Mouse (Mus musculus): ENCODE measurements around the gene Vmn2r107. TPM values are rescaled to one million over a fixed set of nuclear protein-coding genes. Genes with fewer than 3 reads are reported as not detected.

Vmn2r107 gene
- total and polyA plus RNA-seq, 3 experiments, result not detected

DNA sequence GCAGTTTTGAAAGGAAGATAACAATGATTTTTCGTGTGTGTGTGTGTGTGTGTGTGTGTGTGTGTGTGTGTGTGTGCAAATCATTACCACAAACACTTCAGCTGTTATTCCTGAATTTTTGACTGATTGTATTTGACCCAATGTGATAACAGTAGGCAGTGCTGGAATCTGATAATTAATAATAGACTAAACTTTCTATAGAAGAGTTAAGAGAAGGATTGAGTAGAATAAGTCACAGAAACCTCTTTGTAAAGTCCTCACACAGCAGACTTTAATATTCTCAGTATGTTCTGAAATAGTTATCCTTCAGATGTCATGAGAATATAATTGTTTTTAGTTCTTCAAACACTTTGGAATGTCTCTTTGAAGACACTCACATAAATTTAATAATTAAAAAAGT, 68.8 kb downstream of the Vmn2r107 start, which contains the start of gene Vmn1r224:
TSS of gene Vmn1r224 (plus strand) at position 301 of the 400 bp plus-strand sequence.
- no peak within 1 kb of the TSS for H3K9ac ChIP-seq (ENCODE audit: control insufficient read depth, low read depth, low read length, poor library complexity, severe bottlenecking)
- TF ChIP-seq MYB (IDR thresholded peaks at IDR 0.05; ENCODE audit: low read depth, low read length) (no peak), ETS1 (IDR thresholded peaks at IDR 0.05; ENCODE audit: low read depth, low read length) (no peak), ELF1 (IDR thresholded peaks at IDR 0.05; ENCODE audit: low read depth, low read length) (no peak), MEF2A (IDR thresholded peaks at IDR 0.05; ENCODE audit: extremely low read depth, insufficient replicate concordance, low read depth, low read length, poor library complexity, severe bottlenecking) (no peak), BHLHE40 (IDR thresholded peaks at IDR 0.05; ENCODE audit: borderline replicate concordance, low read depth, low read length) (no peak), SMC3 (IDR thresholded peaks at IDR 0.05; ENCODE audit: low read depth, low read length) (no peak), SIN3A (IDR thresholded peaks at IDR 0.05; ENCODE audit: low read length) (no peak), TBP (IDR thresholded peaks at IDR 0.05; ENCODE audit: low read depth, low read length) (no peak)
- no peaks in the 10 kb centered on the region for H3K9me3 ChIP-seq (replicated peaks; ENCODE audit: insufficient read depth, low read length)
- no peaks in the 10 kb centered on the region for H3K27me3 ChIP-seq (ENCODE audit: control insufficient read depth in 1 of 2, insufficient read depth in 2 of 2, low read length in 2 of 2)
- H3K79me2 ChIP-seq (ENCODE audit: control insufficient read depth, insufficient read depth, low read length, poor library complexity), result no peaks in the 10 kb centered on the region
- no peak within 1 kb of the TSS for H3K27ac ChIP-seq (ENCODE audit: control insufficient read depth, low read depth, low read length)
- no peaks in the 10 kb centered on the region for H3K4me1 ChIP-seq (ENCODE audit: control insufficient read depth in 1 of 2, insufficient read depth in 2 of 2, low read length in 2 of 2)
- no peak for DNase-seq (ENCODE audit: low read depth, low spot score)
- H3K4me3 ChIP-seq (ENCODE audit: control insufficient read depth in 1 of 2, insufficient read depth in 1 of 2, low read depth in 2 of 2, low read length in 2 of 2), result no peak within 1 kb of the TSS
- H3K36me3 ChIP-seq (ENCODE audit: control insufficient read depth in 1 of 2, insufficient read depth in 2 of 2, low read length in 2 of 2), result no peaks in the 10 kb centered on the region

Other genes starting within 250 kb of the Vmn2r107 start
- gene Fpr-rs7, start 231.0 kb upstream of the Vmn2r107 start, total RNA-seq (2012; rRNA removed), result not detected in 2 replicates
- gene Fpr-rs7, start 231.0 kb upstream of the Vmn2r107 start, polyA plus RNA-seq (2012; ENCODE audit: insufficient read depth in 1 of 2, insufficient read length in 2 of 2, low read depth in 1 of 2, low replicate concordance in 2 of 2, missing spikeins in 1 of 2), result not detected
- gene Fpr-rs6, start 162.1 kb upstream of the Vmn2r107 start, total RNA-seq (2012; rRNA removed), result not detected in 2 replicates
- not detected for gene Fpr-rs6, start 162.1 kb upstream of the Vmn2r107 start, polyA plus RNA-seq (2012; ENCODE audit: insufficient read depth in 1 of 2, insufficient read length in 2 of 2, low read depth in 1 of 2, low replicate concordance in 2 of 2, missing spikeins in 1 of 2)
- not detected in 2 replicates for gene Vmn2r105, start 110.2 kb upstream of the Vmn2r107 start, total RNA-seq (2012; rRNA removed)
- gene Vmn2r105, start 110.2 kb upstream of the Vmn2r107 start, polyA plus RNA-seq (2012; ENCODE audit: insufficient read depth in 1 of 2, insufficient read length in 2 of 2, low read depth in 1 of 2, low replicate concordance in 2 of 2, missing spikeins in 1 of 2), result not detected
- gene Vmn2r106, start 59.7 kb upstream of the Vmn2r107 start, total RNA-seq (2012; rRNA removed), result not detected in 2 replicates
- gene Vmn2r106, start 59.7 kb upstream of the Vmn2r107 start, polyA plus RNA-seq (2012; ENCODE audit: insufficient read depth in 1 of 2, insufficient read length in 2 of 2, low read depth in 1 of 2, low replicate concordance in 2 of 2, missing spikeins in 1 of 2), result not detected
- not detected in 2 replicates for gene Vmn1r224, start 68.9 kb downstream of the Vmn2r107 start, total RNA-seq (2012; rRNA removed)
- gene Vmn1r224, start 68.9 kb downstream of the Vmn2r107 start, polyA plus RNA-seq (2012; ENCODE audit: insufficient read depth in 1 of 2, insufficient read length in 2 of 2, low read depth in 1 of 2, low replicate concordance in 2 of 2, missing spikeins in 1 of 2), result not detected
- gene Vmn2r108, start 136.1 kb downstream of the Vmn2r107 start, total RNA-seq (2012; rRNA removed), result not detected in 2 replicates
- gene Vmn2r108, start 136.1 kb downstream of the Vmn2r107 start, polyA plus RNA-seq (2012; ENCODE audit: insufficient read depth in 1 of 2, insufficient read length in 2 of 2, low read depth in 1 of 2, low replicate concordance in 2 of 2, missing spikeins in 1 of 2), result not detected
- gene Vmn1r225, start 152.9 kb downstream of the Vmn2r107 start, total RNA-seq (2012; rRNA removed), result not detected in 2 replicates
- gene Vmn1r225, start 152.9 kb downstream of the Vmn2r107 start, polyA plus RNA-seq (2012; ENCODE audit: insufficient read depth in 1 of 2, insufficient read length in 2 of 2, low read depth in 1 of 2, low replicate concordance in 2 of 2, missing spikeins in 1 of 2), result not detected
- gene Vmn2r109, start 219.5 kb downstream of the Vmn2r107 start, total RNA-seq (2012; rRNA removed), result not detected in 2 replicates
- not detected for gene Vmn2r109, start 219.5 kb downstream of the Vmn2r107 start, polyA plus RNA-seq (2012; ENCODE audit: insufficient read depth in 1 of 2, insufficient read length in 2 of 2, low read depth in 1 of 2, low replicate concordance in 2 of 2, missing spikeins in 1 of 2)